Mouse (Mus musculus): Measurements from ENCODE around the gene Cnot3. TPM values are rescaled to one million over a fixed set of nuclear protein-coding genes. Genes with fewer than 3 reads are reported as not detected.

Cnot3 gene
- polyA plus RNA-seq, 1 experiment from 2014 or later: 33.3 TPM

Small RNAs within 50 kb of the gene (microRNA-seq; reads per million reads assigned to microRNA genes)
- 3.7 reads per million, percentile 15 among the genes with 10 or more reads in this experiment for gene Mir3572

Other genes starting within 250 kb of the Cnot3 start
- 16.8 and 18.3 TPM in 2 replicates for gene Cacng6, start 221.1 kb upstream of the Cnot3 start, polyA plus RNA-seq (2015; fragmentation: Nextera tagmentation; extraction: Ambion mirVana)
- gene Tarm1, start 142.6 kb upstream of the Cnot3 start, polyA plus RNA-seq (2015; fragmentation: Nextera tagmentation; extraction: Ambion mirVana): not detected in 2 replicates
- gene Oscar, start 29.1 kb upstream of the Cnot3 start, polyA plus RNA-seq (2015; fragmentation: Nextera tagmentation; extraction: Ambion mirVana): 0.15 TPM in 1 of 2 replicates, not detected in the other
- gene Ndufa3, start 27.9 kb upstream of the Cnot3 start, polyA plus RNA-seq (2015; fragmentation: Nextera tagmentation; extraction: Ambion mirVana): 703 and 780 TPM in 2 replicates
- 13.5 and 15.1 TPM in 2 replicates for gene Tfpt, start 15.3 kb upstream of the Cnot3 start, polyA plus RNA-seq (2015; fragmentation: Nextera tagmentation; extraction: Ambion mirVana)
- 60.9 and 69.9 TPM in 2 replicates for gene Prpf31, start 15.3 kb upstream of the Cnot3 start, polyA plus RNA-seq (2015; fragmentation: Nextera tagmentation; extraction: Ambion mirVana)
- 17.0 and 18.3 TPM in 2 replicates for gene Leng1, start 20.6 kb downstream of the Cnot3 start, polyA plus RNA-seq (2015; fragmentation: Nextera tagmentation; extraction: Ambion mirVana)
- 4.0 and 4.6 TPM in 2 replicates for gene Tmc4, start 32.3 kb downstream of the Cnot3 start, polyA plus RNA-seq (2015; fragmentation: Nextera tagmentation; extraction: Ambion mirVana)
- gene Tsen34, start 47.6 kb downstream of the Cnot3 start, polyA plus RNA-seq (2015; fragmentation: Nextera tagmentation; extraction: Ambion mirVana): 194 and 226 TPM in 2 replicates
- gene Mboat7, start 48.3 kb downstream of the Cnot3 start, polyA plus RNA-seq (2015; fragmentation: Nextera tagmentation; extraction: Ambion mirVana): 35.5 and 40.7 TPM in 2 replicates
- 844 and 931 TPM in 2 replicates for gene Rps9, start 58.7 kb downstream of the Cnot3 start, polyA plus RNA-seq (2015; fragmentation: Nextera tagmentation; extraction: Ambion mirVana)
- 0.27 and 0.32 TPM in 2 replicates for gene Pirb, start 75.1 kb downstream of the Cnot3 start, polyA plus RNA-seq (2015; fragmentation: Nextera tagmentation; extraction: Ambion mirVana)
- gene Gm15448, start 180.4 kb downstream of the Cnot3 start, polyA plus RNA-seq (2015; fragmentation: Nextera tagmentation; extraction: Ambion mirVana): not detected in 2 replicates
- gene Pira2, start 199.8 kb downstream of the Cnot3 start, polyA plus RNA-seq (2015; fragmentation: Nextera tagmentation; extraction: Ambion mirVana): 0.10 TPM in 1 of 2 replicates, not detected in the other